Mouse (Mus musculus): Measurements from ENCODE around the gene Ccl4. TPM values are rescaled to one million over a fixed set of nuclear protein-coding genes. Genes with fewer than 3 reads are reported as not detected.

The Ccl4 gene
- polyA plus RNA-seq (2012; rRNA removed): 5.0 and 8.5 TPM in 2 replicates

- H3K4me1 ChIP-seq (replicated peaks; ENCODE audit: control insufficient read depth, insufficient read depth, low read length): peaks cover 16% of the 10 kb centered on the region
- peak; percentile 40 for DNase-seq
- H3K4me3 ChIP-seq (ENCODE audit: control insufficient read depth, insufficient read depth, low read length): no peak within 1 kb of the TSS
- WGBS: 7% methylated on average over 6 of the region's 6 CpGs
- TF ChIP-seq CTCF (IDR thresholded peaks at IDR 0.05; ENCODE audit: borderline replicate concordance, control insufficient read depth, extremely low read depth, insufficient read depth, low read length, poor library complexity) (no peak), POLR2A (IDR thresholded peaks at IDR 0.05; ENCODE audit: control insufficient read depth, extremely low read depth, insufficient read depth, low read length, poor library complexity) (no peak)
- H3K27ac ChIP-seq (ENCODE audit: control insufficient read depth, insufficient read depth, low read length): peak within 1 kb of the TSS; percentile 42; the same call in 1 of the 2 replicates
- H3K36me3 ChIP-seq (ENCODE audit: control insufficient read depth, insufficient read depth, low read length): no peaks in the 10 kb centered on the region
- H3K27me3 ChIP-seq (ENCODE audit: control insufficient read depth, insufficient read depth, low read length): no peaks in the 10 kb centered on the region
These were observed at the start of gene Ccl4 for GRCm38 (mm10) chr11:83662204-83662603. Gene Ccl4, plus strand, starts transcription at chr11:83662584.

GRCm38 (mm10) chr11:83616586-83616985 is 45.8 kb upstream of the Ccl4 start:
- TF ChIP-seq CTCF (IDR thresholded peaks at IDR 0.05; ENCODE audit: borderline replicate concordance, control insufficient read depth, extremely low read depth, insufficient read depth, low read length, poor library complexity) (no peak), POLR2A (IDR thresholded peaks at IDR 0.05; ENCODE audit: control insufficient read depth, extremely low read depth, insufficient read depth, low read length, poor library complexity) (no peak)
- no peaks in the 10 kb centered on the region for H3K27me3 ChIP-seq (ENCODE audit: control insufficient read depth, insufficient read depth, low read length)
- no peaks in the 10 kb centered on the region for H3K36me3 ChIP-seq (ENCODE audit: control insufficient read depth, insufficient read depth, low read length)
- no peak overlapping the region for H3K4me3 ChIP-seq (ENCODE audit: control insufficient read depth, insufficient read depth, low read length)
- DNase-seq: no peak
- no peaks in the 10 kb centered on the region for H3K4me1 ChIP-seq (replicated peaks; ENCODE audit: control insufficient read depth, insufficient read depth, low read length)
- 93% methylated on average over 1 of the region's 1 CpGs for WGBS
- H3K27ac ChIP-seq (ENCODE audit: control insufficient read depth, insufficient read depth, low read length): no peak overlapping the region

- DNase-seq: no peak
- no peaks in the 10 kb centered on the region for H3K4me1 ChIP-seq (replicated peaks; ENCODE audit: control insufficient read depth, insufficient read depth, low read length)
- no peak overlapping the region for H3K27ac ChIP-seq (ENCODE audit: control insufficient read depth, insufficient read depth, low read length)
- no peak overlapping the region for H3K4me3 ChIP-seq (ENCODE audit: control insufficient read depth, insufficient read depth, low read length)
- H3K27me3 ChIP-seq (ENCODE audit: control insufficient read depth, insufficient read depth, low read length): no peaks in the 10 kb centered on the region
- H3K36me3 ChIP-seq (ENCODE audit: control insufficient read depth, insufficient read depth, low read length): no peaks in the 10 kb centered on the region
- TF ChIP-seq POLR2A (IDR thresholded peaks at IDR 0.05; ENCODE audit: control insufficient read depth, extremely low read depth, insufficient read depth, low read length, poor library complexity) (no peak), CTCF (IDR thresholded peaks at IDR 0.05; ENCODE audit: borderline replicate concordance, control insufficient read depth, extremely low read depth, insufficient read depth, low read length, poor library complexity) (no peak)
- 36% methylated on average over 4 of the region's 5 CpGs for WGBS
These were observed 44.1 kb upstream of the Ccl4 start for GRCm38 (mm10) chr11:83618238-83618637.

- no peaks in the 10 kb centered on the region for H3K4me1 ChIP-seq (replicated peaks; ENCODE audit: control insufficient read depth, insufficient read depth, low read length)
- no peaks in the 10 kb centered on the region for H3K36me3 ChIP-seq (ENCODE audit: control insufficient read depth, insufficient read depth, low read length)
- no peak for TF ChIP-seq POLR2A (IDR thresholded peaks at IDR 0.05; ENCODE audit: control insufficient read depth, extremely low read depth, insufficient read depth, low read length, poor library complexity)
- no peak for TF ChIP-seq CTCF (IDR thresholded peaks at IDR 0.05; ENCODE audit: borderline replicate concordance, control insufficient read depth, extremely low read depth, insufficient read depth, low read length, poor library complexity)
- WGBS: 70% methylated on average over 1 of the region's 1 CpGs
- H3K27me3 ChIP-seq (ENCODE audit: control insufficient read depth, insufficient read depth, low read length): no peaks in the 10 kb centered on the region
- no peak for DNase-seq
- H3K4me3 ChIP-seq (ENCODE audit: control insufficient read depth, insufficient read depth, low read length): no peak overlapping the region
- H3K27ac ChIP-seq (ENCODE audit: control insufficient read depth, insufficient read depth, low read length): no peak overlapping the region
These were observed 43.3 kb upstream of the Ccl4 start for GRCm38 (mm10) chr11:83619037-83619436.

- no peaks in the 10 kb centered on the region for H3K36me3 ChIP-seq (ENCODE audit: control insufficient read depth, insufficient read depth, low read length)
- no peak overlapping the region for H3K27ac ChIP-seq (ENCODE audit: control insufficient read depth, insufficient read depth, low read length)
- no peak overlapping the region for H3K4me3 ChIP-seq (ENCODE audit: control insufficient read depth, insufficient read depth, low read length)
- 97% methylated on average over 3 of the region's 3 CpGs for WGBS
- no peaks in the 10 kb centered on the region for H3K27me3 ChIP-seq (ENCODE audit: control insufficient read depth, insufficient read depth, low read length)
- TF ChIP-seq POLR2A (IDR thresholded peaks at IDR 0.05; ENCODE audit: control insufficient read depth, extremely low read depth, insufficient read depth, low read length, poor library complexity) (no peak), CTCF (IDR thresholded peaks at IDR 0.05; ENCODE audit: borderline replicate concordance, control insufficient read depth, extremely low read depth, insufficient read depth, low read length, poor library complexity) (no peak)
- H3K4me1 ChIP-seq (replicated peaks; ENCODE audit: control insufficient read depth, insufficient read depth, low read length): no peaks in the 10 kb centered on the region
- no peak for DNase-seq
These were observed 38.8 kb upstream of the Ccl4 start for GRCm38 (mm10) chr11:83623586-83623985.

GRCm38 (mm10) chr11:83628808-83629207 is 33.6 kb upstream of the Ccl4 start:
- Histone ChIP-seq H3K4me1 (replicated peaks; ENCODE audit: control insufficient read depth, insufficient read depth, low read length) (no peaks in the 10 kb centered on the region), H3K36me3 (ENCODE audit: control insufficient read depth, insufficient read depth, low read length) (no peaks in the 10 kb centered on the region), H3K27me3 (ENCODE audit: control insufficient read depth, insufficient read depth, low read length) (no peaks in the 10 kb centered on the region), H3K27ac (ENCODE audit: control insufficient read depth, insufficient read depth, low read length) (no peak overlapping the region), H3K4me3 (ENCODE audit: control insufficient read depth, insufficient read depth, low read length) (no peak overlapping the region)
- 90% methylated on average over 9 of the region's 9 CpGs for WGBS
- TF ChIP-seq POLR2A (IDR thresholded peaks at IDR 0.05; ENCODE audit: control insufficient read depth, extremely low read depth, insufficient read depth, low read length, poor library complexity): no peak
- TF ChIP-seq CTCF (IDR thresholded peaks at IDR 0.05; ENCODE audit: borderline replicate concordance, control insufficient read depth, extremely low read depth, insufficient read depth, low read length, poor library complexity): no peak
- DNase-seq: no peak

- TF ChIP-seq CTCF (IDR thresholded peaks at IDR 0.05; ENCODE audit: borderline replicate concordance, control insufficient read depth, extremely low read depth, insufficient read depth, low read length, poor library complexity) (no peak), POLR2A (IDR thresholded peaks at IDR 0.05; ENCODE audit: control insufficient read depth, extremely low read depth, insufficient read depth, low read length, poor library complexity) (no peak)
- Histone ChIP-seq H3K36me3 (ENCODE audit: control insufficient read depth, insufficient read depth, low read length) (no peaks in the 10 kb centered on the region), H3K4me1 (replicated peaks; ENCODE audit: control insufficient read depth, insufficient read depth, low read length) (0 out of 2 replicates have a peak, but pooled peaks cover 2% of the 10 kb centered on the region), H3K27me3 (ENCODE audit: control insufficient read depth, insufficient read depth, low read length) (no peaks in the 10 kb centered on the region), H3K4me3 (ENCODE audit: control insufficient read depth, insufficient read depth, low read length) (no peak overlapping the region), H3K27ac (ENCODE audit: control insufficient read depth, insufficient read depth, low read length) (no peak overlapping the region)
- DNase-seq: no peak
- 100% methylated on average over 1 of the region's 1 CpGs for WGBS
These were observed 31.8 kb upstream of the Ccl4 start for GRCm38 (mm10) chr11:83630630-83631029.
